Mouse (Mus musculus): ENCODE measurements around the gene Ppp1r8.

Ppp1r8 gene

DNA sequence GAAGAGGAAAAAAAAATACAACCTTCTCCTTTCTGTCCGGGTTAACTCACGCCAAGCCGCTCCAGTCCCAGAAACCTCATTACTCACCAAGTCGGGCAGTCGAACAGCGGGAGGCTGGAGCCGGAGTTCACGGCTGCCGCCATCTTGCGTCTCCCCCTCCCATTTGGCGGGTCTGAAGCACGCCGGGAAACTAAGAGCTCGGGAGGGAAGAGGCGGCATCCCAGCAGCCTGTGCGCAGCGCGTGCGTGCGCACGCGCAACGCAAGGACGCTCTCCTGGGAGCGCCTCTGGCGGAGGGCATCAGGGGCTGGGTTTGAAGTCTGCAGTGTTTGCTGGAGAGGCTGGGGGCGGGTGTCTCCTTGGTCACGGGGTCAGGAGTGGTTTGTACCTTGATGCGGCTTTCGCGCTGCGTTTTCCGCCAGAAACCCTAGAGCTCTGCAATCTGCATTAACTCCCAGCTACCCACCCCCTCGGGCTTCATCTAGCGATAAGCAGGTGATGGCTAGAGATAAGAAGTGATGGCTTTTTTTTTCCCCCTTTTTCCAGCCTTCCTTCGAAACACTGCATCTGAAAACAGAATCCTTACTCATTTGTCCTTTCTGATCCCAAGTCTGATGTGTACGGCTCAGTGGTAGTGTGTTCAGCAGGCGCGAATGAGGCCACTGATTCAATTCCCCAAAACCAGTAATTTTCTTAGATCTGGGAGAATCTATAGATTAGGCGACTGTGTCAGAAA is at the start of gene Ppp1r8:
Gene Ppp1r8, minus strand, starts transcription at position 200 of the 735 bp plus-strand sequence.
- peak; percentile 78 for DNase-seq (ENCODE audit: low read depth, low spot score)

DNA sequence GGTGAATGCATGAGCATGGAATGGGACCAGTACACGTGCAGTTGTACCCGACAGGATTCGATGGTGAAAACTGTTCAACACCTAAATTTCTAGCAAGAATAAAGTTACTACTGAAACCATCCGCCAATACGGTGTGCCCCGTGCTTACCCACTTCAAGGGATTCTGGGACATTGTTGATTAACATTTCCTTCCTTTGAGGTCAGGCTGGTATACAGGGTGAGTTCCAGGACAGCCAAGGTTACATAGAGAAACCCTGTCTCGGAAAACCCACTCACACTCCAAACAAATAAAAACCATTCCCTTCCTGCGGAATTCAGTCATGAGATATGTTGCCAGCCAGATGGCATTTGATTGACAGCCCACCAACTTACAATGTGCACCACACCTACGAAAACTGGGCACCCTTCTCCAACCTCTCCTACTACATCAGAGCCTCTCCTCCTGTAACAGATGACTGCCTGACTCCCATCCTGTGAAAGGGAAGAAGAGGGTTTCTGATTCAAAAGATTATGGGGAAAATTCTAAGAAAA is 41.9 kb upstream of the Ppp1r8 start:
- DNase-seq (ENCODE audit: low read depth, low spot score): no peak

DNA sequence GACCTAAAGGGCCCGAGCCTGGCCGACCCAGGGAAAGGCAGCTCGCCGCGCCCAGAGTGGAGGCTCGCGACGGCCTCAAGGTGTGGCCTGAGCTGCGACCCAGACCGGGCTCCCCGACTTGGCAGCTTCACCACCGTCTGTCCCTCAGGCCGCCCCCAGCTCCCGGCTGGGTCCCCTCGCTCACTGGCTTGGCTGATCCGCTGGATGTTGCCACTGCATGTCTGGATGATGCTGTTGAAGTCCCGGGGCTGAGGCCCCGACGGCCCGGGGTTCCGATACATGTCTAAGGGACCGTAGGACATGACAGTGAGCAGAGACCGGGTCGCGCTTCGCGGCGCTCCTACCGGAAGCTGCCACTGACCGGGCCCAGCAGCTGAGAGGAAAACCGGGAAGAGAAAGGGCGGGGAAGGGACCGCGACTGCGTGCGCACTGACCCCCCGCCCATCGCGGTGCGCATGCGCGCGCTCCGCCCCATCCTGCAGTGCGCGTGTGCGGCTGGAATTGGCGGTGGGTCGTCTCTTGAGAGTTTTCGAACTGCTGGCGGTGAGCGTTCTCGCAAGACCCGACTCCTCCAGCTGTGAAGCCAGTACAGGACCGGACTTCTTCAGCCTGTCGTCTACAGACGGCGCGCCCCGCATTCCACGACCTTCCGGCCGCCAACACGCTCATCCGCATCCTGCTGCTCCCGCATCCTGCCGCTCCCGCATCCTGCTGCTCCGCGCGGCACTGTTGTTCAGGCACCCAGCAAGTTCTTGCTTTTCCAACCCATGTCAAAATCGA is 41.3 kb upstream of the Ppp1r8 start, which contains the start of gene Stx12:
Gene Stx12, minus strand, starts transcription at position 446 of the 780 bp plus-strand sequence.
- peak; percentile 67 for DNase-seq (ENCODE audit: low read depth, low spot score)

DNA sequence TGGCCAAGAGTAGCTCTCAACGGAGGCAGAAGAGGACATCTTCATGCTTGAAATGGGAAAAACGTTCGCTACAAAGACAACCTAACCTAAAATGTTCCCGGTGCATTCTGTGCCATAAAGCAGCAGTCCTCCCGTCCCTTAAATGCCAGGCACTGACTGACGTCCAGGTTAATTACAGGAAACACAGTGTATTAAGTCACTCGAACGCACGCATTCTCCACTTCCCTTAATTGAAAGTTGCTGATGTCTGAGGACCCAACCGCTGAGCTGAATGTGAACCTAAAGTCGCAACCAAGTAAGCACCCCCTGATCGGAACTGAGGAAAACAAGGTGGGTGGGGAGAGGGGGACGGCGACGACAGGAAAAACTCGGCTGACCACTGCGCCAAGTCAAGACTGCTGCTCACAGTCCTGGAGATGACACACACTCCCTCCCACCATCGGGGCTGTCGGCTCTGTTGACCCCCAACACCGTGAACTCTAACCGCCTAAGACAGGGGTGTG is 40.6 kb upstream of the Ppp1r8 start:
- no peak for DNase-seq (ENCODE audit: low read depth, low spot score)

DNA sequence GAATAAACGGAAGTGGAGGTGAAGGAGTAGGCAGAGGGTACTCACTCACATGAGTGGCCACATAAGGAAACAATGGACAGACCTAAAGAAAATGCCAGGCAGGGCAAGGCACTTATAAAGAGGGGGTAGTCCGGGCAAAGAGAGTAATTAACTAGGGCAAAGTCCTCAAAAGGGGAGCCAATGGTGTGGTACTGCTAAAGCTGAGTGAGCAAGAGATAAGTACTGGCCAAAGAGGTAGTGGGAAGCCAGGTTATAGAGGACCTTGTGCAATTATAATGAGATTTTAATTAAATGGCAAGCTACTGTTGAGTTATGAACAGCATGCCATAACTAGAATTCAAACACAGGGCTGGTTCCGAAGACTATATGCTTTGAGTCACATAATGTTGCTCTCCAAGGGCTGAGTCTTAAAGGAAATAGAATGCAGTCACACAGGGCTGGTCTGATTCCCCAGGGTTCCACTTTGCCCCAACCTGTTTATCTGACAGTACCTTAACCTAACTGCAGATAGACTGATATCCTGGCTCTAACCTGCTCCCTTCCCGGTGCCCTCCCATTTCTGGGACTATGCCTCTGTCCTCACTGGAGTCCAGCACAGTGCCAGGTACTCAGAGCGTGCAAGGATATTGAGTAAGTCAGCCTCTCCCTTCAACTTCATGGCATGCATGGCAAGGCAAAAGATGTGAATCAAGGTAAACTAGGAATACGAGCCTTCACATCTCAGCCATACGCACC is 31.6 kb upstream of the Ppp1r8 start:
- DNase-seq (ENCODE audit: low read depth, low spot score): no peak

DNA sequence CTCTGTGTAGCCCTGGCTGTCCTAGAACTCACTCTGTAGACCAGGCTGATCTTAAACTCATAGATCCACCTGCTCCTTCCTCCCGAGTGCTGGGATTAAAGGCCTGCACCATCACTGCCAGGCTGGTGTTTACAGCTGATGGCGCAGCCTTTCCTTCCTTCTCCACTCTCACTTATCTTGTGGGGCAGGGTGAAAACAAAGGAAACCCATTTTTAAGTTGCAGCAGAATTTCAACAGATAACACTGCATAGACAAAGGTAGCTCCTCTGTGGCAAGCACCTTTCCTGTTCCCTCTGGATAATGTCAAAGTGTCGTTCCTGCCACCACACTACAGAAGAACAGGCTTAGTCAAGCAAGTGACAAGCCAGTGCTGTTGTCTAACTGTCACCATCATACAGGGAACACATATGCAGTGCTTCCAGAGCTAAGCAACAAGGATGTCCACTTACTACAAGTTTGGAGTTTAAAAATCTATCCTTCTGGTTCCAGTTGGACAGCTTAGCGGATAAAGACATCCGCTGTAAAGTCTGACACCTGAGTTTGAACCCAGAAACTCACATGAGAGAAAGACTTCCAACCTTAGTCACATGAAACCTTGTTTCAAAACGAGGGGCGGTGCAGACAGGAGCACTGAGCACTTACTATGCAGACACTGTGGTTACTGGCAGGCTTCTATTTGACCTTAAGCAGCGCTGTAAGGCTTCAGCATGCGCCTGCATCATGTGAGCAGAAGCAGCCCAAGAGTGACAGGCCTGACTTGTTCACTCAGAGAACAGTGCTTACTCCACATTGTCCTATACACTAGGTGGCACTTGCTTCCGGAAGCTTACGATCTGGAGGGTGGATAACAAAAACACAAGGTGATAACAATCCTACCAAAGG is 30.8 kb upstream of the Ppp1r8 start:
- no peak for DNase-seq (ENCODE audit: low read depth, low spot score)

DNA sequence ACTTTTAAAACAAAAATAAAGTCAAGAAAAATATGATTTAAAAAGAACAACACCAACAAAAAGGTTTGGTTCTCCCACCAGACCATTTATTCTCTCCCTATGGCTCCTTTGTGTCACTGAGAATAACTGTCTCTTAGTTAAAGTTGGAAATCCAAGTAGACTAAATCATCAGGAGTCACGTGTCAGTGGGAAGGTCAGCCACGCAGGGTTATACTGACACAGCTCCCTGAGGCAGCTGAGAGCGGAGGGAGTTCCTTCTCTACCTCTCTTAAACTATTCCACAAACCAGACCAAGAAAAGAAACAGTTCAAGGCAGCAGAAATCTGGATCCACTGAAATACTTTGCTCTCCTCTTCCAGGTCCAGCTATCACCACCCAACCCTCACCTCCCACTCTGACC is 28.1 kb upstream of the Ppp1r8 start:
- DNase-seq (ENCODE audit: low read depth, low spot score): no peak

DNA sequence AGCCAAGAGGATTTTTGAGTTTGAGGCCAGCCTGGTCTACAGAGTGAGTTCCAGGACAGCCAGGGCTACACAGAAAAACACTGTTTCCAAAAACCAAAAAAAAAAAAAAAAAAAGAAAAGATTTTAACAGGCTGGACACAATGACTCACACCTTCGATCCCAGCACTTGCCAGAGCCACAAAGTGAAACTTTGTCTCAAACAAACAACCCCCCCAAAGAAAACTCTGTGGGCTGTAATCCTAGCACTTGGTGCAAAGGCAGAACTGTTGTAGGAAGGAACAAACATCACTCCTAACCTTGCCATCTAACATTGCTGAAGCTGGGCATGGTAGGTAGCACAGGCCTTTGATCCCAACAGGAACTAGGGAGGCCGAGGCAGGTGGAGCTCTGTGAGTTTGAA is 21.9 kb upstream of the Ppp1r8 start:
- DNase-seq (ENCODE audit: low read depth, low spot score): no peak

DNA sequence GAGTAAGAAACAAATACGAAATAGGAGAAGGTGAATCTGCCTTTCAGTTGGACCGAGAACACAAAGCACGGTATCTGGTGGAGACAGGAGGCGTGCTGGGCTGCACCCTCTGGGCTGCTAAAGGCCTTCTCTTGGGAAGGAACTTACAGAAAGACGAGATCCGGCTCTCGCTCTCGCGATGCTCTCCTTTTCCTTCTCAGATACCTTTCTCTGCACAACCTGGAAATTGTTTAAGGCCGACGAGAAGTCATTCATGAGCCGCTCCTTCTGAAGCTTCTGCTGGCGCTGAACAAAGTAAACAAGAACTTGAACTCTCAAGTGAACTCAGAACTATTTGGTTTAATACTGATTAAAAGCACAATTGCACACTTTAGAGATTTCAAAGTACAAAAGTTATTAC is 20.0 kb upstream of the Ppp1r8 start:
- DNase-seq (ENCODE audit: low read depth, low spot score): no peak

DNA sequence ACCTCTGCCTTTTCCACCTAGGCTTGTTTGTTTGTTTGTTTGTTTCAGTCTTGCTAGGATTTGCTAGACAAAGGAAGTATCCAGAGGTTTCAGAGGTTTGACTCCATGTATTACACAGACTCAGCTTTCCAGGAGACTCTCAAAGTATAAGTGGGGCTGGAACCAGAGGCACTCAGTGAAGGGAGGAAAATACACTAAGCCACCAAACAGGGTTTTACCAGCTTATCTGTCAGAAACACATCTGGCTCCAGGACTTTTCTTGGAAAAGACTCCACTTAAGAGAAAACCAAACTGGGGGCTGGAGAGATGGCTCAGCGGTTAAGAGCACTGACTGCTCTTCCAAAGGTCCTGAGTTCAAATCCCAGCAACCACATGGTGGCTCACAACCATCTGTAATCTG is 17.9 kb upstream of the Ppp1r8 start:
- DNase-seq (ENCODE audit: low read depth, low spot score): no peak

DNA sequence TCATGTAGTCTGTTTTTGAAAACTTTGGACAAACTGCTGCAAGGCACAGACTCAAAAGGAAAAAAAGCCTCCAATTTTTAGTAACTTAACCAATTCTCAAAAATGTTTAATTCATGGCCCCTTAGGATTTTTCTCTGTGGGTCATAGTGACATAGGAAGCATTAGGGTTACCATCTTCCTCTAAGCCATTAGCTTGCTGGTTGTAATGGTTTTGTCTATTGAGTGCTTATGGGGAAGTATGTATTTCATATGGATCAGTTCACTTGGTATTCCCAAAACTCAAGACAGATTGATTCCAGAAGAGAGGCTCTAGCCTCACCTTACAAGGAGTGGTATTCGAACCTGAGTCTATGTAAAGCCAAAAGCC is 719 bp upstream of the Ppp1r8 start:
- no peak for DNase-seq (ENCODE audit: low read depth, low spot score)

DNA sequence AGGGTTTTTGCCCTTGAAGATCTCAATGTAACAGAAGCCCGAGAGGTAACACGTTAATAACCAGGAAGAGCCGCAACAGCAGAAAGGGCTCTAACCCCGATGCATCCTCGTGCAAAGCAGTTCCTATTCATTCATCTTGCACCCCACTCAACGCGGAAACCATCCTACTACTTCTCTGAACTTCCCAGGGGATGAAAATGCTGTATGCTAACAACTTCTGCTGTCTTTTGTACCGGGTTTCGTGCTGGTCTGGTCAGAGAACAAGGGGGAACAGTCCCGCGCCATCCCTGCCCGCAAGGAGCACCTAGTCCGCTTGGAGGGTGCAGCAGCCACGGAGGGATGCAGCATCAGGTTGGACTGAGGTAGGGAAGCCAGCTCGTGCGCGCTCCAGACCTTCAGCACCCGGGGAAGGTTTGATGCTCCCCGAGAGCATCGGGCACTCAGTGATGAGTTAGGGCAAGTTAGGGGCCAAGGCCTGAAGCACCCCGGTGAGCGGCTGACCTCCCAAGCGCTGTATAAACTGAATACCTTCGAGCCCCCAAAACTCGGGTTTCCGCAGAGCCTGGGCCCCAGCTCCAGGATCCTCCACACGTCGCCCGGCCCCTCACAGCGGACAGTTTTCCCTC is 575 bp downstream of the Ppp1r8 start:
- DNase-seq (ENCODE audit: low read depth, low spot score): no peak

DNA sequence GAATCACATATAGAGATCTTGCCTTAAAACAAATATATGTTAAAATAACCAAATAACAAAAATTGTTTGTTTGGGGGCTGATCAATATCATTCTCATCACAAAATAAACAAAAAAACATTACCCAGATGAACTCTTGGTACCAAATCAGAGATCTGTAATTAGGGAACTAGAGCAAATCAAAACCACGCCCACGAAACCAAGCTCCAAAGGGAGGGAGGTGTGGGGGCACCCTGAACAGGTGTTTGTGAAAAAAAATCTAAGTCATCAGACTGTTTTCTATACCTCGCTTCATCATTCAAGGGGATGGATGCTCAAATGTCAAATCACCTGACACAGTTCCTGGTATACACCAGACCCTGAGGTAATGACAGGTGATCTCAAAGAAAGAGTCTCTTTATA is 1.5 kb downstream of the Ppp1r8 start:
- no peak for DNase-seq (ENCODE audit: low read depth, low spot score)

DNA sequence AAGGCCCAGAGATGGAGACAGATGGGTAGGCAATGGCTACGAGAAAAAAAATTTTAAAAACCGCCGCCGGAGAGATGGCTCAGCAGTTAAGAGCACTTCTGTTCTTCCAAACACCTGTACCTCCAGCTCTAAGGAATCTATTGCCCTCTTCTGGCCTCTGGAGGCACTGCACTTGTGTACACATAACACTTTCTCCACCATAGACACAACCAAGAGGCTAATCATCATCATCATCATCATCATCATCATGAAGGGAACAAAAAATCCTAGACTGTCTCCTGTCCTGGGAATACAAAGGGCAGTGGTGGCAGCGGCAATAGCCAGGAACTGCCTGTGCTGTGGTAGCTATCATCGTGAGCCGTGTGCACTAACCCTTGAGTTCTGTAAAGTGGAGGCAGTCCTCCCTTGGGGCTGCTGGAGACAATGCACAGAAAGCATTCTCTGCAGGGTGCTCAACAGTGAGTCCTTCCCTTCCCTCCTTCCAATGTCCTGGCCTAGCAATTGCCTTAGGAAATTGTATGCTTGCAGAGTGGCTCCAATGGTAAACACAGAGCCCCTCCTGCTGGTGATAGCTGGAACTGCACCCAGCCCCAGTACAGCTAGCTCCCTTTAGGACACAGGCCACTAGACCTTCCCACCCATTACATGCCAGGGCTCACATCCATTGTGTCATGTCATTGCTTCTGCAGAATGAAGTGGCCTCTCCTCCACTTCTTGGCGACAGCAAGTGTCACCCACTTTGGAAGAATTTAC is 19.2 kb downstream of the Ppp1r8 start:
- no peak for DNase-seq (ENCODE audit: low read depth, low spot score)

DNA sequence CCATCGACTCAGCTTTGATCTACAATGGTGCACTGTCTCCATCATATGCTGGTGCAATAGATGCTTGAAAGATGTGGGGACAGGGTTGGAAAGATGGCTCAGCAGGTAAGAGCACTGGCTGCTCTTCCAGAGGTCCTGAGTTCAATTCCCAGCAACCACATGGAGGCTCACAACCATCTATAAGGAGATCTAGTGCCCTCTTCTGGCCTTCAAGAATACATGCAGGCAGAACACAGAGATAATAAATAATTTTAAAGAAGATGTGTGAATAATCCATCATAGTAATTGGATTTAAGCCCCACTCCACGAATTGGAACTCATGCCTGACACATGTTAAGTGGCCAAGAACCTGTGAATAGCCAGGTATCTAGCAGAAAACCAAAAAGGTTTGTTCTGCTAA is 24.5 kb downstream of the Ppp1r8 start:
- no peak for DNase-seq (ENCODE audit: low read depth, low spot score)

DNA sequence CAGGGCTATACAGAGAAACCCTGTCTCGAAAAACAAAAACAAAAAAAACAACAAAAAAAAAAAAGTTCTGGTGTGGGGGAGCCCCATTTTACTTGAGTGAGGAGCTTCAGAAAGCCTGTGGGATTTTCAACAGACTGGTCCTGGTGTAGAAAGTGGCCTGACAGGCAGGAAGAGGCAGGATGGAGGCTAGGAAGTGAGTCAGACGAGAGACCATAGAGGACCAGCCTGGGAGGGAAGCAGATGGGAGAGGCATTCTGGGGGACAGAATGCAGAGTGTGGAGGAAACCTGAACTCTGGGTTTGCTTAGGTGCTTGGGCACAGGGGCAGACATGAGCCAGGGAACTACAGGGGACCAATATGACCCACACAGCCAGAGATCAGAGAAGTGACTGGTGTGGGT is 26.1 kb downstream of the Ppp1r8 start:
- no peak for DNase-seq (ENCODE audit: low read depth, low spot score)

DNA sequence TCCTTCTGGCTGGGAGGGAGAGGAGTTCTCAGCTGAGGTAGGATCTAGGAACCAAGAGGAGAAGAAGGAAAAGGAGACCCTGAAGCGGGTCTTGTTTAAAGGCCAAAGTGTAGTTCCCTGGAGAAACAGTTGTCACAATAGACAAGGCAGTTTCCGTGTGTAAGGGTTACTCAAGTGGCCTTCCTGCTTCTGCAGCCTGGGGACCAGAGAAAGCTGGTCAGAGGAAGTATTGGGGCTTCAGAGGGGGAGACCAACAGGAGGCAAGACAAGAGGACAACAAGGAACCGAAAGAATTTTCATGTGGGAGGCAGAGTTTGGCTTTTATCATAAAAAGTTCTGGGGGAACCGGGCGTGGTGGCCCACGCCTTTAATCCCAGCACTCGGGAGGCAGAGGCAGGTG is 26.6 kb downstream of the Ppp1r8 start:
- DNase-seq (ENCODE audit: low read depth, low spot score): no peak

DNA sequence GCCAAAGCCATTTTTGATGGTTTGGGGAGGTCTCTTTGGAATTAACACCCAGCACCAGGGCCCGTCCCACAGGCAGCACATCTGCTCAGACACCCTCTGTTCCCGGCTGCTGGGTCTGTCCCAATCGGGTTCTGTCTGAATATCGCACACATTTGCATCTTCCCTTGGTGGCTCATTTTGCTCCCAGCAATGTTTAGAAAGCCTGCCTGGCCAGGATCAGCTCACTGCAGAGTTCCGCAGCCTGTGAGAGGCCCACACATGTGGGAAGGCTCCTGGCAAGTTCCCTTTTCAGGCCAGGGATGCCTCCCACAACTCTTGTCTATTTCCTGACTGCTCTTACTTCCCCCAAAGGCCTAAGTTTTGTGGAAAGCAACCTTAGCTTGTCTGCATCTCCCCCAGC is 33.3 kb downstream of the Ppp1r8 start:
- no peak for DNase-seq (ENCODE audit: low read depth, low spot score)

DNA sequence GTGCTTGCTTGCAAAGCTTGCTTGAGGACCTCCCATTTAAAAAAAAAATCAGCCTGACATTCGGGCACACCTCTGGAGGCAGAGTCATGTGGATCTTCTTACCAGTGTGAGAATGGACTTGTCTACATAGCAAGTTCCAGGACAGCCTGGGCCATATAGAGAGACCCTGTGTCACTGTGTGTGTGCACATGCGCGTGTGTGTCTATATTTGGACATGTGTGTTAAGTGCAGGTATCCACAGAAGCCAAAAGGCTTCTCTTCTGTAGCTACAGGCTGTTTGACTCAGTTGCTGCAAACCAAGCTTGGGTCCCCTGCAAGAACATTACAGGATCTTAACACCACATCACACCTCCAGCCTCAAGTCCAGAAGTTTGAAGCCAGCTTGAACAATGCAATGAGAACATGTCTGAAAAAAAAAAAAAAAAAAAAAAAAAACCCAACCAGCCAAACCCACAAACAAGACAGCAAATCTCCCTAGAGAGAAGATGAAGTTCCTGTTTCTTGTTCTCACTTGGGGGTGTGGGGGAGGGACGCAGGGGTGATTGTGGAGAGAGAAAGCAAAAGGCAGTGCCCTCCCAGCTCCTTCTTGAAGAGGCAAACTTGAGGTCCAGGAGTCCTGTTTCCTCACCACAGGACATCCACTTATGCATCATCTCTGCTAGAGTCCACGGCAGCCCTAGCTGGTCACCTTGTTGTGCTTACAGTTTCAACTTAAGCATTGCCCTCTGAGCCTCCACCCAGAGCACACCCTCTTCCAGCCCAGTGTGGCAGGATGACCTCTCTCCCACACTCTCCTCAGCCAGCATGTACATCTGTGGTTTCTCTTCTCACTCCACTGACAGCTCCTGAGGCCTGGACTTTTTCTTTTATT is 35.0 kb downstream of the Ppp1r8 start:
- no peak for DNase-seq (ENCODE audit: low read depth, low spot score)

All from retina, adult 2 months (tissue).